In genomic region chr8:61486923-61487529, GRCm38 (mm10) we compare ENCODE assay signal across 8 mouse cellular contexts. TPM values are rescaled to one million over a fixed set of nuclear protein-coding genes. Genes with fewer than 3 reads are reported as not detected.
A peak's percentile ranks its signal among the peaks of the same experiment; 100 is the strongest.
DNase-seq lines count a peak whose midpoint lies in the region; ATAC-seq and TF ChIP-seq lines count a peak whose summit lies in the region.

No protein-coding gene starts in this region.

- no peak overlapping the region for H3K9ac ChIP-seq in limb, embryonic 11.5 days (ENCODE audit: low read length)
- no peak overlapping the region for H3K9ac ChIP-seq in neural tube, embryonic 13.5 days

- H3K4me2 ChIP-seq in limb, embryonic 11.5 days (ENCODE audit: low read depth, severe bottlenecking) = no peak overlapping the region
- H3K4me2 ChIP-seq in neural tube, embryonic 13.5 days = no peak overlapping the region

- H3K36me3 ChIP-seq in erythroblast, embryonic 14.5 days (ENCODE audit: control insufficient read depth) = peaks cover 2% of the 10 kb centered on the region
- H3K36me3 ChIP-seq in limb, embryonic 11.5 days (ENCODE audit: control insufficient read depth, insufficient read depth, low read length) = no peaks in the 10 kb centered on the region
- peaks cover 6% of the 10 kb centered on the region; the same call in 1 of the 2 replicates for H3K36me3 ChIP-seq in neural tube, embryonic 13.5 days

- DNase-seq in layer of hippocampus, adult 2 months (ENCODE audit: low spot score in 2 of 2) = no peak
- DNase-seq in layer of hippocampus, adult 18-20 months (ENCODE audit: low spot score in 2 of 2) = no peak
- no peak for DNase-seq in limb, embryonic 11.5 days (ENCODE audit: low spot score)
- DNase-seq in spleen, postnatal 14 days (ENCODE audit: low spot score in 2 of 2) = no peak
- no peak for DNase-seq in cerebellum, postnatal 14 days

- H3K27me3 ChIP-seq in erythroblast, embryonic 14.5 days (ENCODE audit: control insufficient read depth) = no peaks in the 10 kb centered on the region
- no peaks in the 10 kb centered on the region for H3K27me3 ChIP-seq in limb, embryonic 11.5 days (ENCODE audit: control insufficient read depth, insufficient read depth, low read length)
- no peaks in the 10 kb centered on the region for H3K27me3 ChIP-seq in neural tube, embryonic 13.5 days

- H3K27ac ChIP-seq in layer of hippocampus, adult 2 months = peak overlapping the region; percentile 92
- no peak overlapping the region for H3K27ac ChIP-seq in limb, embryonic 11.5 days (replicated peaks; ENCODE audit: low read depth, low read length)
- H3K27ac ChIP-seq in neural tube, embryonic 13.5 days (replicated peaks) = no peak overlapping the region

- 94% methylated on average over 2 of the region's 2 CpGs for WGBS in limb, embryonic 11.5 days
- 93% methylated on average over 2 of the region's 2 CpGs for WGBS in neural tube, embryonic 13.5 days

- TF ChIP-seq CTCF in layer of hippocampus, adult 2 months (conservative IDR thresholded peaks at IDR 0.05) = no peak

- peaks cover 20% of the 10 kb centered on the region for H3K4me1 ChIP-seq in erythroblast, embryonic 14.5 days (ENCODE audit: control insufficient read depth)
- no peaks in the 10 kb centered on the region for H3K4me1 ChIP-seq in limb, embryonic 11.5 days (ENCODE audit: control insufficient read depth, insufficient read depth, low read length)
- peaks cover 11% of the 10 kb centered on the region for H3K4me1 ChIP-seq in neural tube, embryonic 13.5 days (replicated peaks)

- peak; percentile 28; the same call in 1 of the 2 replicates for ATAC-seq in limb, embryonic 11.5 days (ENCODE audit: insufficient number of reproducible peaks, low FRiP score, low TSS enrichment, low read depth)
- ATAC-seq in neural tube, embryonic 13.5 days (ENCODE audit: low read depth) = peak; percentile 44; the same call in 1 of the 2 replicates
- ATAC-seq in erythroid progenitor cell, adult 5-6 weeks (replicated peaks; ENCODE audit: low FRiP score, poor library complexity, severe bottlenecking) = no peak; the same call in 1 of the 2 replicates

- H3K4me3 ChIP-seq in layer of hippocampus, adult 2 months = no peak overlapping the region
- H3K4me3 ChIP-seq in erythroblast, embryonic 14.5 days (replicated peaks) = peak overlapping the region; percentile 89
- no peak overlapping the region; the same call in 1 of the 2 replicates for H3K4me3 ChIP-seq in limb, embryonic 11.5 days (ENCODE audit: low read depth, low read length)
- H3K4me3 ChIP-seq in neural tube, embryonic 13.5 days = no peak overlapping the region; the same call in 1 of the 2 replicates

- H3K9me3 ChIP-seq in erythroblast, embryonic 14.5 days (ENCODE audit: control insufficient read depth, low read length) = no peaks in the 10 kb centered on the region
- no peaks in the 10 kb centered on the region for H3K9me3 ChIP-seq in limb, embryonic 11.5 days (ENCODE audit: control insufficient read depth, low read length)
- no peaks in the 10 kb centered on the region for H3K9me3 ChIP-seq in neural tube, embryonic 13.5 days

RNA-seq across cellular contexts. Expression of gene Cbr4, which starts 0.5 kb away (rescaled TPM):
- total RNA-seq in layer of hippocampus, adult 2 months (2021) = 10 to 100 TPM; 24.6 to 30.7 TPM
- total RNA-seq in layer of hippocampus, adult 18-20 months (2021) = 10 to 100 TPM; 21.4 to 24.5 TPM
- polyA plus RNA-seq in erythroblast, embryonic 14.5 days (2012) = 0.08 TPM in 1 of 2 replicates, not detected in the other
- 24.8 and 29.5 TPM in 2 replicates for polyA plus RNA-seq in limb, embryonic 11.5 days (2014; fragmentation: Nextera tagmentation; extraction: Ambion mirVana)
- polyA plus RNA-seq in neural tube, embryonic 13.5 days (2015; fragmentation: Nextera tagmentation; extraction: Ambion mirVana) = 21.7 and 23.1 TPM in 2 replicates
- total RNA-seq in erythroid progenitor cell, adult 5-6 weeks (2015; ENCODE audit: low replicate concordance) = 4.3 and 5.9 TPM in 2 replicates
- 5.3 and 18.4 TPM in 2 replicates for total RNA-seq in erythroid progenitor cell, adult 5-6 weeks (2017; ENCODE audit: low replicate concordance)
